Mouse (Mus musculus) T-helper 2 cell (primary cell): ENCODE data around the gene Sbk1.

Experiments used
- in situ Hi-C: fragments of 300-600 bp; cut with MboI, MseI; formaldehyde crosslinking; loops from one replicate; pipeline ENCODE4 v1.15.1; 2025; ENCODE audit warnings: high pct_unique_total_duplicates

Sbk1 gene

DNA sequence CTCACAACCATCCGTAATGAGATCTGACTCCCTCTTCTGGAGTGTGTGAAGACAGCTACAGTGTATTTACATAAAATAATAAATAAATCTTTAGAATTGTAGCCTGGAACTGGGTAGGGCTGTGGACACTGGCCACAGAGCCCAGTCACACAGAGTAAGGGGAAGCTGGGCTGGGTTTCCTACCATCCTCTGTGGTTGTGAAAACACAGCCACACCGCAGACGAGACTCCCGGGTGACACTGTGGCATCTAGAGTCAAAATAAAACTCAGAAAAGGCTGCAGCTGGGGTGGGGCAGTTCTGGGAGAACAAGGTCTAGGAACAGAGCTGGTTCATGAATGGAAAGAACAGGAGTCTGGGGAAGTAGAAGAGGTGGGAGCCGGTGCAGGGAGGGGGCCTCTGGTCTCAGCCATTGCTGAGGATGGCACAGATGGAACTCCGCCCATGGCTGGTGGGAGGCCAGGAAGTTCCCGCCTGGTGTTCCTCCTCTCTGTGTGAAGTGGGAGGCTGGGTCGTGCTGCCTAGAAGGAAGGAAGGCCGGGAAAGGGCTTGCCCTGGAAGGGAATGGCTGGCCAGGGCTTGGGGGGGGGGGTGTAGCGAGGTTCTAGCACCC, 15.2 kb downstream of the Sbk1 start:
- in situ Hi-C loops, result no loop called here

GRCm38 (mm10) chr7:126288104-126288497, 15.7 kb downstream of the Sbk1 start:
- in situ Hi-C loops, result no loop called here

- in situ Hi-C loops, result no loop called here
Observed at GRCm38 (mm10) chr7:126288571-126289091, 16.2 kb downstream of the Sbk1 start.

GRCm38 (mm10) chr7:126289371-126289770, 17.0 kb downstream of the Sbk1 start:
- in situ Hi-C loops, result no loop called here

- in situ Hi-C loops, result no loop called here
Observed at GRCm38 (mm10) chr7:126289956-126290355, 17.5 kb downstream of the Sbk1 start.

GRCm38 (mm10) chr7:126291681-126292545, 19.5 kb downstream of the Sbk1 start:
- in situ Hi-C loops, result no loop called here

DNA sequence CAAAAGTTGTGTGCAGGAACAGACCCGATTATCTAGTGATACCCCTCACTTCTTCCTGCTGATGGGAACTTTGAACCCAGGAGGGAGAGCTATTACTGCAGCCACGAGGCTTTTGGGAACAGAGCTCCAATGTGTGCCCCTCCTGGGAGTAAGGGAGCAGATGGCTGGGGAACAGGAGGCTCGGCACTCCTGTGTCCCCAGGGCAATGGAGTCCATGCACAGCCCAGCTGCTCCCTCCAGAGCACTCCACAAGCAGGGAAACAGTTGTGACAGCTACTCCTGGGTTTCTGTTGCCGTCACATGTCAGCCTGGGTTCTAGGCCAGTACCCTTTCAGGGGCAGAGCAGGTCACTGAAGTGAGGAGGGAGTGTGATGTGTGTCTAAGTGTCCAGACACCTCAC, 20.7 kb downstream of the Sbk1 start:
- in situ Hi-C loops, result no loop called here

GRCm38 (mm10) chr7:126297579-126298460, 25.4 kb downstream of the Sbk1 start:
- in situ Hi-C loops, result no loop called here

- in situ Hi-C loops, result no loop called here
Observed at GRCm38 (mm10) chr7:126298856-126299255, 26.4 kb downstream of the Sbk1 start.

DNA sequence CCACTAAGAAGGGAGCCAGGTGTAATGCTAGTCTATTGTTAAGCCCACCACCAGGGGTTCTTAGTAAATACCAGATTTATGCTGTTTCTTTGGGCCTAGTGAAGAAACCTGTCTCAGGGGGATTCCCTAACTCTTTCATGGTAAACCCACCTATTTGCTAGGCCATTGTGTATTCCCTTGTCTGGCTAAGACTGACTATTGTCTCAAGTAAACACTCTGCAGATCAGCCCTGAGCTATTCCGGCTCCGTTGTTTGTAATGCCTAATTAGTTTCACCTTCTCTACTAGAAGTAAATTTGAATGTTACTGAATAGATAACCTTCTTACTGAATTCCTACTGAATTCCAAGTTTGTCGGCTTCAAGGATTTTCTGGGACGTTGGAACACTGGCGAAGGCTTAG, 29.4 kb downstream of the Sbk1 start:
- in situ Hi-C loops, result loop anchor here (5.0 kb wide), 1 partner anchor 40 kb away; no protein-coding TSS in a partner anchor

DNA sequence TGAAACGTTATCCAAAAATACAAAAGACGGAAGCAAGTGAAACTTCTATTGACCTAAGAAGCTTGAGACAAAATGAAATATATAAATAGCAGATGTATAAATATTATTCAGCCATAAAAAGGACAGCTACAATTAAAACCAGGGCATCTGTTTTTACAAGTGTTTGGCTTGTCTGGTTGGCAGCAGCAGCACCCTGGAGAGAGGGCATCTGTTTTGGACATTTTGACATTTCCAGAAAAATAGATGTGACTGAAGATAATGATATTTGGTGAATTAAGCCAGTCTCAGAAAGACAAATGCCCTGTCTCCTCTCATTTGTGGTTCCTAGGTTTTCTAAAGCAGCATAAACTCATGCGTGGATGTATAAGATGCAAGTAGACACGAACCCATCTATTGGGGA, 39.4 kb downstream of the Sbk1 start:
- in situ Hi-C loops, result no loop called here

DNA sequence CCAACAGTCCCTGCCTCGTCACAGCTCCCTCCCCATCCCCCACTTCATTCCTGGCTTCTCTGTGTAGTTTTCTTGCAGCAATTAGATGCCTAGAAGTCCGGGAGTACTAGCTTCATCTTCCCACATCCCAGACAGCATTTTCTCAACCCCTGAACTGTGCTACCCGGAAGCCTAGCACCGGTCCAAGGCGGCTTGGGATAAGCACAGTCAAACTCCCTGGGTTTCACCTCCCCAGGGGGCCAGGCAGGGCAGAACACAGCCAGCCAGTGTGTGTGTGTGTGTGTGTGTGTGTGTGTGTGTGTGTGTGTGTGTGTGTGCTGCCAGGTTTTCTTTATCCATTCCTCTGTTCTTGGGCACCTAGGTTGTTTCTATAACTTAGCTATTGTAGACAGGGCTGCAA, 40.9 kb downstream of the Sbk1 start:
- in situ Hi-C loops, result no loop called here

GRCm38 (mm10) chr7:126314273-126314672, 41.9 kb downstream of the Sbk1 start:
- in situ Hi-C loops, result no loop called here

- in situ Hi-C loops, result loop anchor here (10.0 kb wide), 1 partner anchor 201 kb away; no protein-coding TSS in a partner anchor
Observed at GRCm38 (mm10) chr7:126323729-126324128, 51.3 kb downstream of the Sbk1 start.

DNA sequence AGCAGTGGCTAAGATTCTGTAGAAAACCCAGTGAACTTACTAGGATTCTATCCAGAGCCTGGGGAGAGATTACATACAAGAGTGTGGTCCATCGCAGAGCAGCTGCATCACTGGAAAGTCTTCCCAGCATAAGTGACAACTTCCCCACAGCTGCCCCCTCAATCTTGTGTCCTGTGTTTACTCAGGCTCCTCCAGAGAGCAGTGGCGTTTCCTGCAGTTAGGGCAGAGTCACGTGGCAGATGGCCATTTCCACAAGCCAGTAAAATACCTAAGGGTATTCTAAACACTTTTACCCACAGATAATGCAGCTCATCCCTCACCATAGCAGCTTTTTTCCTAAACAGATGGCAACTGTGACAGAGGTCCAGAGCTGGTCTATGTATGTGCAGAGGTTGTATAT, 52.4 kb downstream of the Sbk1 start:
- in situ Hi-C loops, result loop anchor here (10.0 kb wide), 1 partner anchor 200 kb away; no protein-coding TSS in a partner anchor

GRCm38 (mm10) chr7:126325576-126326273, 53.3 kb downstream of the Sbk1 start:
- in situ Hi-C loops, result loop anchor here (10.0 kb wide), 1 partner anchor 199 kb away; no protein-coding TSS in a partner anchor

DNA sequence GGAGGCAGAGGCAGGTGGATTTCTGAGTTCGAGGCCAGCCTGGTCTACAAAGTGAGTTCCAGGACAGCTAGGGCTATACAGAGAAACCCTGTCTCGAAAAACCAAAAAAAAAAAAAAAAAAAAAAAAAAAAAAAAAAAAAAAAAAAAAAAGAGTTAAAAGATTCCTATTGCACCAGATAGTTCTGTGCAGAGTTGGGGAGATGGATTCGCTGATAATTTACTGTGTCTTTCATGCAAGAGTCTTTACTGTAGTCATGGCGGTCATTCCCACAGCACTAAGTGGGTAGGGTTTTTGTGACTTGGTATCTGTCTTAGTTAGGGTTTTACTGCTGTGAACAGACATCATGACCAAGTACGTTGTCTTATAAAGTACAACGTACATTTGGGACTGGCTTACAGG, 56.4 kb downstream of the Sbk1 start:
- in situ Hi-C loops, result loop anchor here (10.0 kb wide), 1 partner anchor 196 kb away; no protein-coding TSS in a partner anchor

- in situ Hi-C loops, result loop anchor here (10.0 kb wide), 1 partner anchor 195 kb away; no protein-coding TSS in a partner anchor
Observed at GRCm38 (mm10) chr7:126329907-126330645, 57.7 kb downstream of the Sbk1 start.

DNA sequence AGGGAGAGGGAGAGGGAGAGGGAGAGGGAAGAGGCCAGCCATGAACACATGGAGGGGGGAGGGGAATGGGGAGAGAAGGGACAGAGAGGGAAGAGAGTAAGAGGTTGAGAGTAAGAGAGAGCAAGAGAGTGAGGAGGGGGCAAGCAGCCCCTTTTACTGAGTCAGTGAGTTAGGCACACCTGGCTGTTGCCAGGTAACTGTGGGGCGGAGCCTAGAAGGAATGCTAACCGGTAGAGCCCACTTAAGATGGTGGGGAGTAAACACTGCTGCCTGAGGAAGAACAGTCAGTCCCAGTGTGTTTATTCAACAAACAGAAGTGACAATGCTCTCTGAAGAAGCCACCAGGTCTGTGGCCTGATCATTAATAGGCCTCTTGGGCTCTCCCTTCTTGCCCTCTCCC, 58.3 kb downstream of the Sbk1 start:
- in situ Hi-C loops, result no loop called here

- in situ Hi-C loops, result no loop called here
Observed at GRCm38 (mm10) chr7:126332691-126333090, 60.3 kb downstream of the Sbk1 start.
